Mouse (Mus musculus): ENCODE measurements around the gene Lgr5. TPM values are rescaled to one million over a fixed set of nuclear protein-coding genes. Genes with fewer than 3 reads are reported as not detected.

Lgr5 gene
- 1 to 10 TPM; 1.8 TPM for total RNA-seq (2021)

DNA sequence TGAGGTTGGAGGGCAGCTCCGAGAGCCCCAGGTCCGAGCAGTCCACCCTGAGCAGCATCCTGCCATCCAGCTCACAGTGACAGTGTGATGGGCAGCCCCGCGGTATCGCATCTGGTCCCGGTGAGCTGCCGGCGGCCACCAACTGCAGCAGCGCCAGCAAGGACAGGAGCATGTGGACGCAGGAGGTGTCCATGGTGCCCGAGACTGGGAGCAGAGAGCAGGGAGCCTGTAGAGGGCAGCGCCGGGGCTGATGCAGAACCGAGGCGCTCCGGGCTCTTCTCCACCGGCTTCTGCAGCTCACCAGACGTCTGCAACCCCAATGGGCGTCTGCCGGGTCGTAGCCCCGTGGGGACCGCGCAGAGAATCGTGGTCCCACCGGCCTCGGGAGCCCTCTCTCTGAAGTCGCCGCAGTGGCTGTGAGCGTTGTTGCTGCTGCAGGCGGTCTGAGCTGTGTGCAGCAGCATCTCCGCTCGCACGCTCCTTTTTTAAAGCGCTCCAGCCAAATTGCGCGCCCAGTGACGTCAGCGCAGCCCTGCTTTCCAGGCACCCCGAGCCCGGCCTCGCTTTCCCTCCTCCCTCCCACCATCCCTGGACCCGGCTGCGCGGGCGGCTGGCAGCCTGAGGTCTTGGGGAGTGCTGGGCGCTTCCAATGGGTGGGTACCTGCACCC lies at the start of gene Lgr5:
TSS of gene Lgr5 (minus strand) at position 480 of the 669 bp plus-strand sequence.
- DNase-seq, result peak; percentile 45 to 50

DNA sequence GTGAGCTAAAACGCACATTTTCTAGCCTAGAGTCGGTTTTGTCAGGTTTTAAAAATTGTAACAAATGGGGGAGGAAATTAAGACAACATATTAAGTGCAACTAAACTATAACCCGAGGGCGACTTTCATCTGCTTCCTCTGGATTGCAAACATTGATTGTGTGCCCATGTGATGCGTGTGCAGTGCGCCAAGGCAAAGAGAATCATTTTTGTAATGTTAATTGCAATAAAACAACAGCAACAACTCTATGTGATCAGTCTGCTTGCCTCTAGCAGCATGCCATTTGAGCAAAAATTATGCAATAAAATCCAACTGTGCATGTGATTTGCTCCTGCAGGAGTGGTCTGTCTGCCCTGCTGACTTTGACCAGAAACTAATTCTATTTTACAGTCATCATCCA lies 39.1 kb upstream of the Lgr5 start:
- no peak for DNase-seq

- no peak for DNase-seq
These were observed 37.4 kb upstream of the Lgr5 start for GRCm38 (mm10) chr10:115624957-115625356.

- peak in 1 of 2 experiments; percentile 31 for DNase-seq
These were observed 36.5 kb upstream of the Lgr5 start for GRCm38 (mm10) chr10:115623956-115624671.

- no peak for DNase-seq
These were observed 35.9 kb upstream of the Lgr5 start for GRCm38 (mm10) chr10:115623481-115623880.

GRCm38 (mm10) chr10:115618288-115618856 lies 30.8 kb upstream of the Lgr5 start:
- DNase-seq, result no peak

DNA sequence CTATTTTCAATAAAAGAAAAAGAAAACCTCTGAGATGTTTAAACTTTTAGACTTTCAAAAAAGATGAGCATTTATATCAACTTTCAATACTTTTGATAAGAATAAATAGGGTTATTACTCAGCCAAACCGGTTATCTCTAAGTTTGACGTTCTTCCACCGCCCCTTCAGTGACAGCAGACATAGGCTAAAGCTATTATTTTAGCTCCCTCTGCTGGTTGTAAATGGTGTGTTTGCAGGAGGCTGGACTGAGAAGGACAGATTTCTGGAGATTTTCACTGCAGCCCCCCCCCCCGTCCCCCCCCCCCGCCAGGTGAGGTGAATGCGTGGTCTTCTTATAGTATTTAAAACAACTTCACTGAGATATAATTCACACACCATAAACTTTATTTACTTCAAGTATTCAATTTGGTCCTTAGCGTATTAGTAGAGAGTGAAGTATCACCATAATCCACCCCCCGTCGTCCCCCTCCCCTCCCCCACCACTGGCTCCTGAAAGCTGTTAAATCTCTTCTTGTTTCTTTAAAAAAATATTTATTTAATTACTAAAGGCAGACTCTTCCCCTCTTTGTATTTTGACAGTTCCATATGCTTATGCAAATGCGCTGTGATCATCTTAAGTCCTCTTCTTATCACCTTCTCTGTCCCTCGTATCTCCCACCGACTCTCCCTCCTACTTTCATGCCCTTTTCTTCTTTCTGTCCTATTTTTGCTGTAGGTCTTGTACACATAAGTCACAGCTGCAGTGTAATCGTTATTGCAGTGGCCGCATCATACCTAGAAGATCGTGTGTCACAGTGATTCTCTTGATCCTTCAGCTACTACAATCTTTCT lies 30.1 kb upstream of the Lgr5 start:
- DNase-seq, result peak in 1 of 2 experiments; percentile 10

- no peak for DNase-seq
These were observed 8.2 kb upstream of the Lgr5 start for GRCm38 (mm10) chr10:115595748-115596147.

GRCm38 (mm10) chr10:115593651-115594050 lies 6.1 kb upstream of the Lgr5 start:
- DNase-seq, result no peak

DNA sequence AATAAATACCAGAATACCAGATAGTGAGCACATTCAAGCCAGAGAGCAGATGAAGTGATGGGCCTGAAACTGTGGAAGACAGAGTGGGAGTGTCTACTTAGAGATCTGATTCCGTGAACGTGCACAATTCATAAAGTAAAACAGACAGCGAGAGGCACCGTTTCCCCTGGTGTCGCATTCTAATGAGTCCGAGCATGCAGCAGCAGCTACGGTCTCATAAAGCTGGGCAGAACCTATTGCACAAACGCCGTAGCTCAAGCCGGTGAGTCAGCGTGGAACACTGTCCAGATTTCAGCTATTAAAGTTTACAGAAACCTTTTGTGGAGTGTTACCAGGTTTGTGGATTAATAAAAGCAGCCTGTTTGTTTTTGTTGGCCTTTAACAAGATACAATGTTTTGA lies 5.6 kb upstream of the Lgr5 start:
- DNase-seq, result no peak

DNA sequence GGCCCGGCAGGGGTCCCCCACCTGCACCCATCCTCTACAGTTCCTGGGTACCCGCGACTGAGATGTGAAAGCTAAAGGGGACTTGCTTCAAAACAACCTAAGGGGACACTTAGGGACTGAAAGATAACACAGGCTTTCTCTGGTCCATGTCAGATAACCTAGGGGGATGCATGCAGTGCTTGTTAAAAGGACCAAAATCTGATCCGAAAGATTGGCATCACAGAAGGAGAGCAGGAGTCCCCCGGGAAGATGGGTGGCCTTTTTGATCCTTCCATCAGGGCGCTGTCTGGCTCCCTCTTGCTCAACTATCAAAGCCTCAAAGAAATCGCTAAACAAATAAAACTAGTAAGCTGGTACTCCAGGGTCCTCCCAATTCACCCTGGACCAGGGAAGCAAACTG lies 399 bp upstream of the Lgr5 start:
- DNase-seq, result no peak

- DNase-seq, result no peak
These were observed 1.0 kb downstream of the Lgr5 start for GRCm38 (mm10) chr10:115586246-115587231.

GRCm38 (mm10) chr10:115585491-115586245 lies 1.9 kb downstream of the Lgr5 start:
- DNase-seq, result no peak

DNA sequence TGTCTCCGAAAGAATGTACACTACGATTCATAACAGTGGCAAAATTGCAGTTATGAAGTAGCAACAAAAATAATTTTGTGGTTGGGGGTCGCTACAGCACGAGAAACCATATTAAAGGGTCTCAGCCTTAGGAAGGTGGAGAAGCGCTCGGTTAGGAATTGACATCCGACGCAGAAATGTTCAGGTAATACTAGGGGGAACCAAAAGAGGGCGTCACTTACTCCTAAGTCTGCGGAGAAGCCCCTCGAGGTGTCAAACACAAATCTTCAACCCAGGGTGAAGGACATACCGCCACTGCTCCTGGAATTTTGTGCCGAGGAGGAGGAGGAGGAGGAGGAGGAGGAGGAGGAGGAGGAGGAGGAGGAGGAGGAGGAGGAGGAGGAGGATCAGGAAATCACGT lies 2.9 kb downstream of the Lgr5 start:
- DNase-seq, result no peak

GRCm38 (mm10) chr10:115583071-115583470 lies 4.5 kb downstream of the Lgr5 start:
- no peak for DNase-seq

GRCm38 (mm10) chr10:115581971-115582370 lies 5.6 kb downstream of the Lgr5 start:
- DNase-seq, result no peak

GRCm38 (mm10) chr10:115579494-115579893 lies 8.1 kb downstream of the Lgr5 start:
- no peak for DNase-seq

- DNase-seq, result no peak
These were observed 8.5 kb downstream of the Lgr5 start for GRCm38 (mm10) chr10:115579076-115579475.

DNA sequence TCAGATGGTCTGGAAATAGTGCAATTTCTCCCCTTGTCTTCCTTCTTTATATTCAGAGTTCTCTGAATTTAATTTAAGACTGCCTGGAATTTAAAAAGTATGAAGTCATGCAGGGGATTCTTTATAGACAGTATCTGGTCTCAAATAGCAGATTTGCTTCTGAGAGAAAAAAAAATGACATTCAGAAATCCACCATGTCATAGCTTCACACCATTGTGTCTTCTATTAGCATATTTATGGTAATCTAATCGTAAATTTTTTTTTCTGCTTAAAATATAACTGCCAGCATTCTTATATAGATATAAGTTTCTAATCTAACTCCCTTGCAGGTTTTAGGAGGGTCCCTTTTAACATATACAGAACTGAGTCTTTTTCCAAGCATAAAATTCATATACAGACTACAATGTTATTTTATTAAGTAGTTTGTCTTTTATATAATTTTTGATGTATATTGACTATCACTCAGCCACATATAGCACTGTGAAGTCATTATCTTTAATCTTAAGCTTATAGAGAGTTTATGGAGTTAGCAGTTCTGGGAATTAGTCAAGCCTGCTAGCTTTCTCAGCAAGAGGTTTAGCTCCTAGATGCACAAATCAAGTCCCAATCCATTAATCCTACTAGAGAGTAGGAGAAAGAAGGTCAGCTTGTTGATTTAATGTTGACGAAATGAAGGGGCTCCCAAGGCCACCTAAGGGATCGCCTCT lies 15.7 kb downstream of the Lgr5 start:
- DNase-seq, result no peak

- DNase-seq, result no peak
These were observed 16.3 kb downstream of the Lgr5 start for GRCm38 (mm10) chr10:115571317-115571716.

Measured in layer of hippocampus, postnatal 36 days (tissue).